Mouse (Mus musculus) testis, adult 2 months (tissue): ENCODE data around the gene Cope. TPM values are rescaled to one million over a fixed set of nuclear protein-coding genes. Genes with fewer than 3 reads are reported as not detected.

Experiments
- H3K27ac ChIP-seq: fragments of 200-500 bp; 2 replicates; pipeline ENCODE4 v1.5.1; 2012; ENCODE audit warnings: low read depth, low read length; ENCODE audit not compliant: control insufficient read depth, insufficient read depth
- H3K27me3 ChIP-seq: fragments of 200-500 bp; 2 replicates; pipeline ENCODE4 v1.6.1; 2012; ENCODE audit warnings: mild to moderate bottlenecking, low read length, moderate library complexity; ENCODE audit not compliant: control insufficient read depth, insufficient read depth
- H3K36me3 ChIP-seq: fragments of 200-500 bp; 2 replicates; pipeline ENCODE4 v1.6.1; 2012; ENCODE audit warnings: mild to moderate bottlenecking, low read length; ENCODE audit not compliant: control insufficient read depth, insufficient read depth
- H3K4me1 ChIP-seq: fragments of 200-500 bp; 2 replicates; pipeline ENCODE4 v1.6.1; 2012; ENCODE audit warnings: low read length; ENCODE audit not compliant: control insufficient read depth, insufficient read depth
- H3K4me3 ChIP-seq: fragments of 200-500 bp; 2 replicates; pipeline ENCODE4 v1.5.1; 2012; ENCODE audit warnings: low read depth, mild to moderate bottlenecking, low read length, moderate library complexity, mixed read lengths; ENCODE audit not compliant: control insufficient read depth
- CTCF ChIP-seq: fragments of 200-500 bp; IDR thresholded peaks from 2 replicates; pipeline ENCODE4 v1.5.1; 2012; ENCODE audit warnings: low read depth, mild to moderate bottlenecking, inconsistent platforms, low read length, moderate library complexity; ENCODE audit not compliant: control insufficient read depth, insufficient read depth, insufficient replicate concordance
- POLR2A ChIP-seq: fragments of 200-500 bp; IDR thresholded peaks from 2 replicates; pipeline ENCODE4 v1.6.1; 2012; ENCODE audit warnings: low read depth, mild to moderate bottlenecking, inconsistent platforms, low read length, moderate library complexity; ENCODE audit not compliant: control insufficient read depth
- polyA plus RNA-seq: library from polyadenylated mRNA; depleted of rRNA; stranded (reverse); fragments of >200 nt; gene quantifications from 2 replicates; pipeline ENCODE4 v1.2.3, GENCODE M21; 2012

Cope gene
- polyA plus RNA-seq, 1 experiment, result 102 TPM

GRCm38 (mm10) chr8:70323716-70324115 is 21.4 kb downstream of the Cope start:
- Histone ChIP-seq H3K4me1 (peaks cover 7% of the 10 kb centered on the region), H3K27me3 (no peaks in the 10 kb centered on the region), H3K27ac (no peak overlapping the region), H3K36me3 (no peaks in the 10 kb centered on the region), H3K4me3 (no peak overlapping the region)
- TF ChIP-seq CTCF (0 out of 2 replicates have a peak, but pooled peaks have one; percentile 1), POLR2A (no peak)

- H3K4me1 ChIP-seq, result peaks cover 35% of the 10 kb centered on the region
- H3K36me3 ChIP-seq, result no peaks in the 10 kb centered on the region
- no peak for TF ChIP-seq POLR2A
- TF ChIP-seq CTCF, result no peak
- H3K4me3 ChIP-seq, result no peak overlapping the region
- no peak overlapping the region for H3K27ac ChIP-seq
- no peaks in the 10 kb centered on the region for H3K27me3 ChIP-seq
Observed at GRCm38 (mm10) chr8:70327512-70327911, 25.2 kb downstream of the Cope start.

- H3K4me1 ChIP-seq, result peaks cover 35% of the 10 kb centered on the region
- H3K27me3 ChIP-seq, result no peaks in the 10 kb centered on the region
- no peak within 1 kb of the TSS for H3K27ac ChIP-seq
- TF ChIP-seq CTCF (no peak), POLR2A (no peak)
- peak within 1 kb of the TSS; percentile 26; the same call in 1 of the 2 replicates for H3K4me3 ChIP-seq
- peaks cover 2% of the 10 kb centered on the region for H3K36me3 ChIP-seq
Observed at GRCm38 (mm10) chr8:70329124-70329834, 27.0 kb downstream of the Cope start, which contains the start of gene Gdf1. Gdf1 (plus strand) TSS chr8:70329817.

- Histone ChIP-seq H3K27me3 (no peaks in the 10 kb centered on the region), H3K4me3 (peak overlapping the region; percentile 26; the same call in 1 of the 2 replicates), H3K36me3 (peaks cover 2% of the 10 kb centered on the region), H3K27ac (no peak overlapping the region), H3K4me1 (peaks cover 35% of the 10 kb centered on the region)
- TF ChIP-seq CTCF, result no peak; the same call in 1 of the 2 replicates
- no peak for TF ChIP-seq POLR2A
Observed at GRCm38 (mm10) chr8:70329835-70330740, 27.8 kb downstream of the Cope start.

- peaks cover 5% of the 10 kb centered on the region for H3K36me3 ChIP-seq
- peak overlapping the region; percentile 30 for H3K4me3 ChIP-seq
- no peak overlapping the region for H3K27ac ChIP-seq
- TF ChIP-seq CTCF (no peak; the same call in 1 of the 2 replicates), POLR2A (no peak)
- H3K4me1 ChIP-seq, result peaks cover 35% of the 10 kb centered on the region
- no peaks in the 10 kb centered on the region for H3K27me3 ChIP-seq
Observed at GRCm38 (mm10) chr8:70330741-70331364, 28.5 kb downstream of the Cope start.

- H3K27me3 ChIP-seq, result no peaks in the 10 kb centered on the region
- peaks cover 5% of the 10 kb centered on the region for H3K36me3 ChIP-seq
- no peak overlapping the region for H3K27ac ChIP-seq
- H3K4me3 ChIP-seq, result no peak overlapping the region
- TF ChIP-seq CTCF (no peak), POLR2A (no peak)
- H3K4me1 ChIP-seq, result peaks cover 35% of the 10 kb centered on the region
Observed at GRCm38 (mm10) chr8:70331526-70331925, 29.2 kb downstream of the Cope start.
